Mouse (Mus musculus): ENCODE data around the gene 1110032F04Rik. TPM values are rescaled to one million over a fixed set of nuclear protein-coding genes. Genes with fewer than 3 reads are reported as not detected.

1110032F04Rik gene
- polyA plus RNA-seq, 1 experiment from 2014 or later: 3.6 TPM

GRCm38 (mm10) chr3:68836857-68837499 is 32.4 kb upstream of the 1110032F04Rik start:
- no peak overlapping the region for H3K27ac ChIP-seq (ENCODE audit: low read depth, low read length)
- no peaks in the 10 kb centered on the region for H3K27me3 ChIP-seq (replicated peaks; ENCODE audit: control insufficient read depth, insufficient read depth, low read length)
- DNase-seq (ENCODE audit: low spot score): peak; percentile 24
- no peak overlapping the region for H3K4me3 ChIP-seq (ENCODE audit: low read depth, low read length)
- no peaks in the 10 kb centered on the region for H3K9me3 ChIP-seq (replicated peaks; ENCODE audit: control insufficient read depth, low read length)
- ATAC-seq: peak; percentile 72; the same call in 1 of the 2 replicates
- no peaks in the 10 kb centered on the region for H3K36me3 ChIP-seq (ENCODE audit: control insufficient read depth, insufficient read depth, low read length)
- no peak overlapping the region for H3K4me2 ChIP-seq (ENCODE audit: low read length)
- H3K9ac ChIP-seq (ENCODE audit: low read length): no peak overlapping the region
- H3K4me1 ChIP-seq (ENCODE audit: control insufficient read depth, insufficient read depth, low read length): 0 out of 2 replicates have a peak, but pooled peaks cover 6% of the 10 kb centered on the region
- 51% methylated on average over 6 of the region's 6 CpGs for WGBS

- DNase-seq (ENCODE audit: low spot score): peak; percentile 59
- WGBS: 25% methylated on average over 4 of the region's 4 CpGs
Observed at GRCm38 (mm10) chr3:68840206-68840605, 29.2 kb upstream of the 1110032F04Rik start.

GRCm38 (mm10) chr3:68844025-68844424 is 25.4 kb upstream of the 1110032F04Rik start:
- DNase-seq (ENCODE audit: low spot score): no peak
- WGBS: 94% methylated on average over 4 of the region's 4 CpGs

More at GRCm38 (mm10) chr3:68840206-68840605, 29.2 kb upstream of the 1110032F04Rik start:
- H3K9me3 ChIP-seq (replicated peaks; ENCODE audit: control insufficient read depth, low read length): no peaks in the 10 kb centered on the region
- H3K9ac ChIP-seq (ENCODE audit: low read length): no peak overlapping the region
- no peak overlapping the region for H3K4me3 ChIP-seq (ENCODE audit: low read depth, low read length)
- H3K4me2 ChIP-seq (ENCODE audit: low read length): no peak overlapping the region
- H3K27ac ChIP-seq (ENCODE audit: low read depth, low read length): no peak overlapping the region
- 0 out of 2 replicates have a peak, but pooled peaks cover 6% of the 10 kb centered on the region for H3K4me1 ChIP-seq (ENCODE audit: control insufficient read depth, insufficient read depth, low read length)
- H3K27me3 ChIP-seq (replicated peaks; ENCODE audit: control insufficient read depth, insufficient read depth, low read length): no peaks in the 10 kb centered on the region
- no peaks in the 10 kb centered on the region for H3K36me3 ChIP-seq (ENCODE audit: control insufficient read depth, insufficient read depth, low read length)
- ATAC-seq: peak; percentile 42

GRCm38 (mm10) chr3:68848323-68848722 is 21.1 kb upstream of the 1110032F04Rik start:
- DNase-seq (ENCODE audit: low spot score) (no peak), ATAC-seq (0 out of 2 replicates have a peak, but pooled peaks have one; percentile 37)
- H3K4me1 ChIP-seq (ENCODE audit: control insufficient read depth, insufficient read depth, low read length): no peaks in the 10 kb centered on the region
- no peak overlapping the region for H3K27ac ChIP-seq (ENCODE audit: low read depth, low read length)
- no peak overlapping the region for H3K4me2 ChIP-seq (ENCODE audit: low read length)
- no peak overlapping the region for H3K4me3 ChIP-seq (ENCODE audit: low read depth, low read length)
- H3K9ac ChIP-seq (ENCODE audit: low read length): no peak overlapping the region
- H3K27me3 ChIP-seq (replicated peaks; ENCODE audit: control insufficient read depth, insufficient read depth, low read length): no peaks in the 10 kb centered on the region
- no peaks in the 10 kb centered on the region for H3K36me3 ChIP-seq (ENCODE audit: control insufficient read depth, insufficient read depth, low read length)
- H3K9me3 ChIP-seq (replicated peaks; ENCODE audit: control insufficient read depth, low read length): no peaks in the 10 kb centered on the region
- 52% methylated on average over 3 of the region's 3 CpGs for WGBS

More at GRCm38 (mm10) chr3:68844025-68844424, 25.4 kb upstream of the 1110032F04Rik start:
- Histone ChIP-seq H3K27ac (ENCODE audit: low read depth, low read length) (no peak overlapping the region), H3K36me3 (ENCODE audit: control insufficient read depth, insufficient read depth, low read length) (no peaks in the 10 kb centered on the region), H3K4me3 (ENCODE audit: low read depth, low read length) (no peak overlapping the region), H3K9ac (ENCODE audit: low read length) (no peak overlapping the region), H3K27me3 (replicated peaks; ENCODE audit: control insufficient read depth, insufficient read depth, low read length) (no peaks in the 10 kb centered on the region), H3K4me1 (ENCODE audit: control insufficient read depth, insufficient read depth, low read length) (no peaks in the 10 kb centered on the region), H3K9me3 (replicated peaks; ENCODE audit: control insufficient read depth, low read length) (no peaks in the 10 kb centered on the region), H3K4me2 (ENCODE audit: low read length) (no peak overlapping the region)
- ATAC-seq: no peak

GRCm38 (mm10) chr3:68852414-68852813 is 17.0 kb upstream of the 1110032F04Rik start:
- no peak overlapping the region for H3K27ac ChIP-seq (ENCODE audit: low read depth, low read length)

GRCm38 (mm10) chr3:68869691-68870567 is 543 bp downstream of the 1110032F04Rik start:
- peaks cover 6% of the 10 kb centered on the region; the same call in 1 of the 2 replicates for H3K27me3 ChIP-seq (replicated peaks; ENCODE audit: control insufficient read depth, insufficient read depth, low read length)

More at GRCm38 (mm10) chr3:68852414-68852813, 17.0 kb upstream of the 1110032F04Rik start:
- no peaks in the 10 kb centered on the region for H3K27me3 ChIP-seq (replicated peaks; ENCODE audit: control insufficient read depth, insufficient read depth, low read length)
- H3K9ac ChIP-seq (ENCODE audit: low read length): no peak overlapping the region
- H3K4me2 ChIP-seq (ENCODE audit: low read length): no peak overlapping the region
- DNase-seq (ENCODE audit: low spot score): no peak
- H3K4me1 ChIP-seq (ENCODE audit: control insufficient read depth, insufficient read depth, low read length): no peaks in the 10 kb centered on the region
- whole genome bisulfite sequencing: 97% methylated on average over 1 of the region's 1 CpGs
- no peaks in the 10 kb centered on the region for H3K36me3 ChIP-seq (ENCODE audit: control insufficient read depth, insufficient read depth, low read length)
- no peak for ATAC-seq
- no peaks in the 10 kb centered on the region for H3K9me3 ChIP-seq (replicated peaks; ENCODE audit: control insufficient read depth, low read length)
- no peak overlapping the region for H3K4me3 ChIP-seq (ENCODE audit: low read depth, low read length)

GRCm38 (mm10) chr3:68870568-68870950 is 1.2 kb downstream of the 1110032F04Rik start:
- peaks cover 6% of the 10 kb centered on the region; the same call in 1 of the 2 replicates for H3K27me3 ChIP-seq (replicated peaks; ENCODE audit: control insufficient read depth, insufficient read depth, low read length)
- peak overlapping the region; percentile 74; the same call in 1 of the 2 replicates for H3K9ac ChIP-seq (ENCODE audit: low read length)
- H3K4me1 ChIP-seq (ENCODE audit: control insufficient read depth, insufficient read depth, low read length): no peaks in the 10 kb centered on the region
- H3K9me3 ChIP-seq (replicated peaks; ENCODE audit: control insufficient read depth, low read length): no peaks in the 10 kb centered on the region
- DNase-seq (ENCODE audit: low spot score) (no peak), ATAC-seq (no peak; the same call in none of the 2 replicates)
- peak overlapping the region; percentile 100 for H3K4me2 ChIP-seq (ENCODE audit: low read length)
- H3K4me3 ChIP-seq (ENCODE audit: low read depth, low read length): peak overlapping the region; percentile 70
- H3K27ac ChIP-seq (ENCODE audit: low read depth, low read length): no peak overlapping the region
- no peaks in the 10 kb centered on the region for H3K36me3 ChIP-seq (ENCODE audit: control insufficient read depth, insufficient read depth, low read length)
- WGBS: 2% methylated on average over 15 of the region's 15 CpGs

More at GRCm38 (mm10) chr3:68869691-68870567, 543 bp downstream of the 1110032F04Rik start:
- Histone ChIP-seq H3K9ac (ENCODE audit: low read length) (peak overlapping the region; percentile 74), H3K27ac (ENCODE audit: low read depth, low read length) (peak overlapping the region; percentile 9; the same call in 1 of the 2 replicates), H3K4me2 (ENCODE audit: low read length) (peak overlapping the region; percentile 100), H3K4me3 (ENCODE audit: low read depth, low read length) (peak overlapping the region; percentile 70), H3K36me3 (ENCODE audit: control insufficient read depth, insufficient read depth, low read length) (no peaks in the 10 kb centered on the region), H3K9me3 (replicated peaks; ENCODE audit: control insufficient read depth, low read length) (no peaks in the 10 kb centered on the region), H3K4me1 (ENCODE audit: control insufficient read depth, insufficient read depth, low read length) (no peaks in the 10 kb centered on the region)
- DNase-seq (ENCODE audit: low spot score) (peak; percentile 58), ATAC-seq (peak; percentile 85)
- under 1% methylated on average over 63 of the region's 96 CpGs for WGBS

- H3K4me1 ChIP-seq (ENCODE audit: control insufficient read depth, insufficient read depth, low read length): no peaks in the 10 kb centered on the region
- H3K27ac ChIP-seq (ENCODE audit: low read depth, low read length): no peak overlapping the region
- WGBS: 91% methylated on average over 2 of the region's 2 CpGs
- DNase-seq (ENCODE audit: low spot score): no peak
- no peak overlapping the region for H3K4me3 ChIP-seq (ENCODE audit: low read depth, low read length)
- no peak overlapping the region for H3K9ac ChIP-seq (ENCODE audit: low read length)
- ATAC-seq: no peak
- H3K36me3 ChIP-seq (ENCODE audit: control insufficient read depth, insufficient read depth, low read length): no peaks in the 10 kb centered on the region
- no peak overlapping the region for H3K4me2 ChIP-seq (ENCODE audit: low read length)
- H3K9me3 ChIP-seq (replicated peaks; ENCODE audit: control insufficient read depth, low read length): no peaks in the 10 kb centered on the region
- 0 out of 2 replicates have a peak, but pooled peaks cover 6% of the 10 kb centered on the region for H3K27me3 ChIP-seq (replicated peaks; ENCODE audit: control insufficient read depth, insufficient read depth, low read length)
Observed at GRCm38 (mm10) chr3:68874079-68874478, 4.7 kb downstream of the 1110032F04Rik start.
